Mouse (Mus musculus): ENCODE data around the gene Cyp2j5. TPM values are rescaled to one million over a fixed set of nuclear protein-coding genes. Genes with fewer than 3 reads are reported as not detected.
"Not testable (repeated sequence)": the region's sequence is repeated elsewhere in the genome, so short reads cannot be mapped to it uniquely, and the experiment has no call there.

Cyp2j5 gene
- polyA plus RNA-seq, 1 experiment from 2014 or later: not detected

- ATAC-seq (ENCODE audit: insufficient number of reproducible peaks, insufficient read depth, low FRiP score, low TSS enrichment): no peak
- Histone ChIP-seq H3K36me3 (no peaks in the 10 kb centered on the region), H3K27me3 (no peaks in the 10 kb centered on the region), H3K4me1 (no peaks in the 10 kb centered on the region), H3K4me2 (replicated peaks) (no peak overlapping the region), H3K9me3 (0 out of 2 replicates have a peak, but pooled peaks cover 5% of the 10 kb centered on the region), H3K27ac (no peak overlapping the region), H3K4me3 (no peak overlapping the region), H3K9ac (no peak overlapping the region)
- WGBS: 92% methylated on average over 1 of the region's 1 CpGs
Observed at GRCm38 (mm10) chr4:96622474-96622873, 41.5 kb downstream of the Cyp2j5 start.

DNA sequence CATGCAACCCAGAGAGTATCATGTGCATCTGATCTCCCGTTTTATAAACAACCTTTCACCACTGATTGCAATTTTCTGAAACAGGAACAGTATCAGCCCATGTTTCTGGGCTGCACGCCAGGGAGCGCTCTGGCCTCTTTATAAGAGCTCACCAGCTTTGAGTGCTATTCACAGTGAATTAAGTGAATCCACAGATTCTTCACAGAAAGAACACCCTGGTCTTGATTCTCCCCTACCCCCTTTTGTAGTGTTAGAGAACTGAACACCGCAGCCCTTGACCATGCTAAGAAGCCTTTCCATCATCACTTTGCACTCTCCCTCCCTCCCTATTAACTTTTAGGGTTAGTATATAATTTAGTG is 72.2 kb downstream of the Cyp2j5 start:
- Histone ChIP-seq H3K4me3 (peak overlapping the region; percentile 33; the same call in 1 of the 2 replicates), H3K4me2 (replicated peaks) (peak overlapping the region; percentile 55), H3K27ac (0 out of 2 replicates have a peak overlapping the region, but pooled peaks have one; percentile 8), H3K9ac (no peak overlapping the region), H3K27me3 (no peaks in the 10 kb centered on the region), H3K9me3 (no peaks in the 10 kb centered on the region), H3K36me3 (no peaks in the 10 kb centered on the region), H3K4me1 (no peaks in the 10 kb centered on the region)
- 34% methylated on average over 4 of the region's 4 CpGs for WGBS
- peak; percentile 58; the same call in 1 of the 2 replicates for ATAC-seq (ENCODE audit: insufficient number of reproducible peaks, insufficient read depth, low FRiP score, low TSS enrichment)

- peak within 1 kb of the TSS; percentile 33 for H3K4me3 ChIP-seq
- H3K27me3 ChIP-seq: no peaks in the 10 kb centered on the region
- H3K9me3 ChIP-seq: no peaks in the 10 kb centered on the region
- H3K36me3 ChIP-seq: no peaks in the 10 kb centered on the region
- H3K27ac ChIP-seq: peak within 1 kb of the TSS; percentile 8; the same call in 1 of the 2 replicates
- ATAC-seq (ENCODE audit: insufficient number of reproducible peaks, insufficient read depth, low FRiP score, low TSS enrichment): peak; percentile 86
- H3K4me2 ChIP-seq (replicated peaks): peak within 1 kb of the TSS; percentile 55
- H3K4me1 ChIP-seq: no peaks in the 10 kb centered on the region
- peak within 1 kb of the TSS; percentile 40 for H3K9ac ChIP-seq
- WGBS: 7% methylated on average over 18 of the region's 18 CpGs
Observed at GRCm38 (mm10) chr4:96590911-96591790, 72.8 kb downstream of the Cyp2j5 start, which contains the start of gene Cyp2j9. Gene Cyp2j9 (minus strand): TSS chr4:96591578.

GRCm38 (mm10) chr4:96581425-96582088 is 82.4 kb downstream of the Cyp2j5 start:
- no peaks in the 10 kb centered on the region for H3K9me3 ChIP-seq
- H3K4me3 ChIP-seq: no peak overlapping the region
- H3K27me3 ChIP-seq: no peaks in the 10 kb centered on the region
- no peak overlapping the region for H3K27ac ChIP-seq
- no peak overlapping the region for H3K9ac ChIP-seq
- H3K4me2 ChIP-seq (replicated peaks): no peak overlapping the region
- no peaks in the 10 kb centered on the region for H3K4me1 ChIP-seq
- peak; percentile 41; the same call in 1 of the 2 replicates for ATAC-seq (ENCODE audit: insufficient number of reproducible peaks, insufficient read depth, low FRiP score, low TSS enrichment)
- whole genome bisulfite sequencing: 75% methylated on average over 1 of the region's 1 CpGs
- H3K36me3 ChIP-seq: no peaks in the 10 kb centered on the region

DNA sequence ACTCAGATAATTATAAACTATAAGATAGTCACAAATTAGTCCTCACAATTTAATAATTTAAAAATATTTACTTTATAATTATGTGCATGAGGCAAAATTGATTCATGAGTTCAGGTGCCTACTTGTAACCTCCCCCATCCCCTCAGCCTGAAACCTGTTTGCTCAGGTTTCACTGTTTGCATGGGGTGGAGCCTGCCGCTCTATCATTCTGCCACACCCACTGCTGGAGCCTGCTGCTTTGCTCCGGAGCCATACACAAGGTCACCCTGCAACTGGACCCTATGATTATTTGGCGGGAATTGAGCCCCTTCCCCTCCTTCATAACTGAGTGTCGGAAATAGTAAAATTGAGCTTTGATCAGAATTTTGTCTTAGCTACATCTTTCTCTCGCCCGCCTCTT is 83.6 kb downstream of the Cyp2j5 start:
- not testable (repeated sequence) for H3K4me1 ChIP-seq; H3K9ac ChIP-seq; H3K4me2 ChIP-seq (replicated peaks); H3K4me3 ChIP-seq; H3K36me3 ChIP-seq; H3K27ac ChIP-seq; ATAC-seq (ENCODE audit: insufficient number of reproducible peaks, insufficient read depth, low FRiP score, low TSS enrichment); H3K9me3 ChIP-seq; H3K27me3 ChIP-seq
- WGBS: 56% methylated on average over 6 of the region's 6 CpGs

Other genes with a start within 250 kb of the Cyp2j5 start
- gene Cyp2j8, start 156.8 kb downstream of the Cyp2j5 start, polyA plus RNA-seq (2016; fragmentation: Nextera tagmentation; extraction: Ambion mirVana): not detected in 2 replicates
- gene Cyp2j6, start 110.5 kb downstream of the Cyp2j5 start, polyA plus RNA-seq (2016; fragmentation: Nextera tagmentation; extraction: Ambion mirVana): 9.1 and 10.7 TPM in 2 replicates
- gene Cyp2j9, start 72.6 kb downstream of the Cyp2j5 start, polyA plus RNA-seq (2016; fragmentation: Nextera tagmentation; extraction: Ambion mirVana): 2.0 TPM in 2 replicates
- gene Gm12695, start 121.0 kb upstream of the Cyp2j5 start, polyA plus RNA-seq (2016; fragmentation: Nextera tagmentation; extraction: Ambion mirVana): 0.14 TPM in 1 of 2 replicates, not detected in the other